Mouse (Mus musculus) brain, adult 2 months (tissue): ENCODE data around the gene Tapt1.

Experiments used
- DNase-seq: peaks from one replicate; pipeline ENCODE4 v3.0.0; 2011; ENCODE audit warnings: low read depth, low spot score

The Tapt1 gene

DNA sequence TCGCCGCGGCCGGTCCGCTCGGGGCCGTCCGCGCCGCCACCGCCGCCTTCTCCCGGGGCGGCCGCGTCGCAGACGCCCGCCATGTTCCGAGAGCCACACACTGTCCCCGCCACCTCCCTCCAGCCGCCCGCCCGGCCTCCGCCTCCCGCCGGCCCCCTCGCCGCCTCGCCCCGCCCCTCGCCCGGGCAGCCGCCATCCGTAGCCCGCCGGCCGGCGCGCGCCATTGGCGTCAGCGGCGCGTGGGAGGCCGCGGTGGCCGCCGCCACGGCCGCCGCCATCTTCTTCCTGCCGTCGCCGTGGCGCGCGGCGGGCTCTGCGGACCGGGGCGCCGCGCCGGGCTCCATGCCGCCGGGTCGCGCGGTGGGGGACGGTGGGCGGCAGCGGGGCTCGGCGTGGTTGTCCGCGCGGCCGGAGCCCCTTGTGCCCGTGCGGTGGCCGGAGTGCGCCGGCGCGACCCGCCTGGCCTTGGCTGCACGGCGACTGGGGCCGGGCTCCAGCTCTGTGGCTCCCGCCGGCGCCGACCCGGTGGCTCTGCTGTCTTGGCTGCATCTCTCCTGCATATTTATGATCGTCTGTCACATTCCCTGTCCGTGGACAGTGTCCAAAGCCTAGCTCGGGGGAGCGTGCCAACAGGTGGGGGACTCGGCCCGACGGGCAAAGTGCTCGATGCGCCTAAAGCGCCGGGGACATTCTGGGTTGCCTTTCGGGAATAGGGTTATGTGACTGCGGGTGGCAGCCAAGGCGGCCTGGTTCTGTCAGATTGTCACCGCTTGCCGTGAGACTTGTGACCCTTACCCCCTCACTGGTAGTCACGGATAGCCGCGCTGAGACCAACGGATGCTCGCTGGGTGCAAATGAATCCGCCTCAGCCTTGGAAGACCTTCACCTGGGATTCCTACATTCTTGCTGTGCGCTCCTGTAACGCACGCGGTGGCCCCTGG lies at the start of gene Tapt1:
Gene Tapt1 (minus strand): TSS at position 106 of the 941 bp plus-strand sequence.
- DNase-seq: peak; percentile 91

- no peak for DNase-seq
Observed at GRCm38 (mm10) chr5:44271564-44271963, 45.1 kb upstream of the Tapt1 start.

- peak; percentile 85 for DNase-seq
Observed at GRCm38 (mm10) chr5:44268524-44268923, 42.1 kb upstream of the Tapt1 start.

GRCm38 (mm10) chr5:44261691-44262090 lies 35.3 kb upstream of the Tapt1 start:
- peak; percentile 53 for DNase-seq

DNA sequence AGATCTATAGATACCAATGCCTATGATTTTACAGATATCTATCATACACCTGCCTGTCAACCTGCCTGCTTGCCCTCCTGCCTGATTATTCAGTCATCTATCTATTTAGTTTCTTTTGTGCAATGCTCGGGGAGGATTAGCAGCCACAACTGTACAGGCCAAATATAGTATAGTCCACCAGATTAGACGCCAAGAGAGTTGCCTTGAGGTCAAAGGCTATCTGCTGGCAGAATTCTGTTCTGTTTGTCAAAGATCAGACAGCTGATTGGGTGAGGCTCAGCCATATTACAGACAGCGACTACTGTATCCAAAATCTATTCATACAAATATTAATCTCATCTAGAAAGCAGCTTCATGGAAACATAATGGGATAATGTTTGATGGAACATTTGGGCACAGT lies 34.7 kb upstream of the Tapt1 start:
- DNase-seq: no peak

DNA sequence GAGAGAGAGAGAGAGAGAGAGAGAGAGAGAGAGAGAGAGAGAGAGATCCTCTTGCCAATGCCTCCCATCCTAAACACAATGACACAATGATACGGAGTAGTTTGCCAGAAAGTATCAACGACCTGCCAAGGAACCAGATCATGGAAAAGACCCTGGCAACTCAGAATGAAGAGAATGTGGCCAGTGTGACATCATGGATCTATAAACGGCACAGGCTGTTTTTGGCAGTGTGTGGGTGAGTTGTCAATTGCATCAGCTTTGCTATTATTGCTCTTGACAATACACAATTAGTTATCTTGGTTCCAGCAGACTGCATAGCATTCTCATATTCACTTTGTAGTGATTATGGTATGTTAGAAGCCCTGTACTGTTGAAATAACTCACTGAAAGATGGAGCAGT lies 33.3 kb upstream of the Tapt1 start:
- peak; percentile 67 for DNase-seq

DNA sequence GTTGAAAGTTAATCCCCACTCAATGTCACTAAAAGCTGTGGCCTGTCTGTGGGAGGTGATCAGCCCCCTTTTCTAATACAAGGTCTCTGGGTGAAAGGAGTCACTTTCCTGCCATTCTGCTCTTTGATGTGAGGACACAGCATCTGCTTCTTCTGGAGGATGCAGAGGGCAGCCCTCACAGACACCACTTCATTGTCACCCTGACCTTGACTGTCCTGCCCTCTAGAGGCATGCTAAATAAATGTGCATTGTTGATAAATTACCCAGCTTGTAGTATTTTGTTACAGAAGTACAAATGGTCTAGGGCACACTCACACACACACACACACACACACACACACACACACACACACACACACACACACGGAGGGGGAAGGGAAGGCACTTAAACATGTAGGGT lies 31.7 kb upstream of the Tapt1 start:
- DNase-seq: peak; percentile 70

- peak; percentile 75 for DNase-seq
Observed at GRCm38 (mm10) chr5:44257401-44257800, 31.0 kb upstream of the Tapt1 start.

DNA sequence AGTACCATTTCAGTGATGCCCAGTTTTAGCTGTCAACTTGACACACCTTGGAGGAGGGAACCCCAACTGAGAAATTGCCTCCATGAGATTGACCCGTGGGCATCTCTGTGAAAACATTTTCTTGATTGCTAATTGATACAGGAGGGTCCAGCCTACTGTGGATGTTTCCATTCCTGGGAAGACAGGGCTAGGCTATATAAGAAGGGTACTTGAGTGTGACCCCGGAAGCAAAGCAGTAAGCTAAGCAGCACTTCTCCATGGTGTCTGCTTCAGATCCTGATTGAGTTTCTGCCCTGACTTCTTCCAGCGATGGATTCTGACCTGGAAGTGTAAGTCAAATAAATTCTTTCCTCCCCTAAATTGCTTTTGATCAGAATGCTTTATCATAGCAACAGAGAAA lies 30.1 kb upstream of the Tapt1 start:
- no peak for DNase-seq

DNA sequence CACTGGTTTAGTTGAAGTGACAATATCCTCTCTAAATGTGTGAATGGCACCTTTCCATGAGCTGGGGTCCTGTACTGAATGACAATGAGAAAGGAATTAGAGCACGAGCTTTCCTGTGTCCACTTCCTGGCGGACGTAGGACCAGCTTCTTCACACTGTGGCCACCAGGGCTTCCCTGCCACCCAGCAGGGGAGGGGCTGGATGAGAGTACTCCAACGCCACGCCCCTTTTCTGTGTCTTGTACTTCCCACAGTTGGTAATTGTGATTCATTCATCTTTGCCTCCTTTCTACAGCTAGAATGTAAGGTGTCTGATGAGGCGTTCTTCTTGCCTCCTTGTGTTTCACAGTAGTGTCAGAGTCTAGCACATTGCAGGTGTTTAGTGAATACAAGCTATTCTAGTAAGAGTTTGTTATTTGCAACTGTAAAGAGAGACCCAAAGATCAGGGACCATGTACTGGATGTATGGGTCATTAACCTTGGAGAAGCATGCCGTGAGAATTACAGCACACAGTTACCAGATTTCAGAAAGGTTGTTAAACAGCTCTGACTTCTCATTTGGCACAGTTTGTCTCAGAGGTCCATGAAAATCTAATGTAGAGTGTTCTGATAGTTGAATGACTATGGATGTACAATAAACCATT lies 29.5 kb upstream of the Tapt1 start:
- DNase-seq: no peak

- no peak for DNase-seq
Observed at GRCm38 (mm10) chr5:44253449-44253848, 27.0 kb upstream of the Tapt1 start.

GRCm38 (mm10) chr5:44252395-44252794 lies 26.0 kb upstream of the Tapt1 start:
- no peak for DNase-seq

DNA sequence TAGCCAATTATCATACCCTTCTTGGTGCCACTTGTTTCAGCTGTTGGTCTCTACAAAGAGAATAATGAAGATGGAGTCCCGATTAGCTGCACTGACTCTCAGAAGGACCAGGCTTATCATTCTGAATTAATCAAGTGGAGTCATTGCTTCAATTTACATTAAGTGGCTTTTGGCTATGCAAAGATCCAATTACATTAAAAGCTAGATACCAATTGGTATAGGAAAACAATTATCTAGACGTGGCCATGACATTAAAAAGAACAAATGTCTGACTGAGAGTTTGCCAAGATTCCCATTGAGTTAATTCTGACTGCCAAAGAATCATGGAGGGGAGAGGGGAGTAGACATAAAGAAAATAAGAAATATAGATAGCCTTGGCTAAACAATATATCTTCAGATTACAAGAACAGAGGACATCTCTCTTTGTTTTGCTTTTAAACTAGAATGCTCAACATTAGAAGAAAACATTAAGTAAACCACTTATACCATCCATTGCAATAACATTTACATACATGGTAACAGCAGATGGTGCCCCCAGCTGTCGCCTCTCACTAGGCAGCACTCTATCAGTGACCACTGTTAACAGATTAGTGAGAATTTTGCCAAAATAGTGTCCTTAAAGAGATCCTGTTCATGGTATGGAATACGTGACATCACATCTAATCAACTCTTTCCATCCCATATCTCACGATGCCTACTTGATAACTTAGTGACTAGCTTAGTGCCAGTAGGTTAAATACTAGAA lies 24.0 kb upstream of the Tapt1 start:
- peak; percentile 77 for DNase-seq

DNA sequence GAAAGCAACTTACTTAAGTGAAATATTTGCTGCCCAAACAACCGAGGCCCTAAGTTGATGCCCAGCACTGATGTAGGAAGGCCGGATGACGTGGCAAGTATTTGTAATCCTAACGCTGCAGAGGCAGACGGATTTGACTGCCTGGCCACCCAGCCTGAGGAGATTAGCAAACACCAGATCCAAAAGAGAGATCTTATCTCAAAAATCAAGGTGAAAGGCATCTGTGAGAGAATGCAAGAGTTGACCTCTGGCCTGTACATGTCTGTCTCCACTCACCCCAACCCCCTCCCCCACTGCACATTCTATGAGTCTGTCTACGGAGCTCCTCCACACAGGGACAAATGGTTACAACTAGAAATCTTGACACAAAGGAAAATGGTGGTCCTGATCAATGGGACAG lies 22.9 kb upstream of the Tapt1 start:
- DNase-seq: no peak

DNA sequence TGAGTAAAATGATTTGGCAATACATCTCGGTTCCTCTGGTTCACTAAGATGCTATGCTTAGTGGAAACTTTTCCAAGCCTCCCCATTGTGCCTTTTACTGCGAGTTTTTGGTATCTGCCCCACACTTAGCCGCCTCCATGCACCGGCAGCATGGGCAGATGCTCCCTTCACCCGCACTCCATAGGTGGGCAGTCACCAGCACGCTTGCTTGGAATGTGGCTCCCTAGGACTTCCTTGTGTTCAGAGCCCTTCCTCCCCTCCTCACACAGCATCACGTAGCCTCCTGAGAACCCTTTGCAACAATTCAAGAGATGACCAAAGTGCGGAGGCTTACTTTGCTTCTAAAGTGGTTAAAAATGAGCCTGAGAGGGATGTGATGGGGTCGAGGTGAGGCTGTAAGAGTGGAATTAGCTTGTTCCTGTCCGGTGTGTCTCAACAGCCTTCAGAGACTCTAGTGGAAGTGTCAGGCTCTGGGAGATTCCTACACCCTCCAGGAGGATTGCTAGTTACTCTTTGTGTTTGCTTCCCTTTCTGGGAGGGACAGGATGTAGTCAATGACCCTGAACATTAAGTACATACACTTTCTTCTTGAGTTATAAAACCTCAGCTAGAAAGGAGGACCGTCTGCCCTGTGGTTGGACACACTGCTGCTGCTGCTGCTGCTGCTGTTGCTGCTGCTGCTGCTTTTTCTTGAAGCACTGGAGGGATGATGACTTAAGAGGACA lies 20.2 kb upstream of the Tapt1 start:
- peak; percentile 27 for DNase-seq

GRCm38 (mm10) chr5:44244894-44245423 lies 18.5 kb upstream of the Tapt1 start:
- DNase-seq: no peak

DNA sequence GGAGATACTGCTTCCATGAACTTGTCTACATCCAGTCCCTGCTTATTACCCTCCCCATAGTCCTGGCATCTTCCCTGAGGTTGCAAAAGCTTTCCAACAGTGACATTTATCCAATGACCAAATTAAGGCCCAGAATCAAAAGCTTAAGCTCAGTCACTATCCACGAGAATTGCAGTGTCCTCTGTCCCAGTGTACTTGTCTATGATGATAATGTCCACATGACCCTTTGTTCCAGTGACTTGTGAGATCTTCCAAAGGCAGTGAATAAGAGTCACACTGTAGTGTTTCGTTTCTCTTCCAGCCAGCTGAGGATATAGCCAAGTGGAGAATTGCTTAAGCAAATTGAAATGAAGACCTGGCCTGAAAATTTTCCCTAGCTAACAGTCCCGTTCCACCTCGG lies 16.4 kb upstream of the Tapt1 start:
- no peak for DNase-seq

- DNase-seq: no peak
Observed at GRCm38 (mm10) chr5:44241726-44242125, 15.3 kb upstream of the Tapt1 start.

- DNase-seq: peak; percentile 95
Observed at GRCm38 (mm10) chr5:44239187-44240136, 13.0 kb upstream of the Tapt1 start.

DNA sequence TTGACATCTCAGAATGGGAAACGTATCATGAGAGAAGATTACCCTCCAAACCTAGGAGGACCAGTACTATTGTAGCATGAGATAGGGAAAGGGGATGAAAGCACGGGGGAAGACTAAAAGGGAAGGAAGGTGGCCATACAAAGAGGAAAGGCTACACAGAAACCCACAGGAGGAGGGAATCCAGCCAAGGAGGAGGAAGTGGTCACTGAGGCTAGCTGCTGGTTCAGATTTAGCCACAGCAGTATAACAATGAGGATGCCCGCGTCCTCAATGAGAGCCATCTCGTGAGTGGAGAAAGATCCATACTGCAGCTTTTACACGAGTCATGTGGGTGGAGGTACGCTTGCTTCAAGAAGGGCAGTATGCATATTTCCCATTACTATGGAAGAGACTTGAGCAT lies 11.8 kb upstream of the Tapt1 start:
- DNase-seq: no peak
